Mouse (Mus musculus): ENCODE data around the gene Mus81. TPM values are rescaled to one million over a fixed set of nuclear protein-coding genes. Genes with fewer than 3 reads are reported as not detected.

Gene Mus81
- polyA plus RNA-seq, 1 experiment from 2014 or later, result 18.5 TPM

GRCm38 (mm10) chr19:5518721-5519120 is 30.5 kb upstream of the Mus81 start:
- Histone ChIP-seq H3K27ac (replicated peaks) (no peak overlapping the region), H3K9me3 (ENCODE audit: control insufficient read depth, low read length) (no peaks in the 10 kb centered on the region), H3K4me3 (ENCODE audit: low read depth, low read length) (no peak overlapping the region), H3K27me3 (ENCODE audit: control insufficient read depth, insufficient read depth, low read length) (no peaks in the 10 kb centered on the region), H3K4me2 (replicated peaks; ENCODE audit: low read depth) (no peak overlapping the region), H3K9ac (ENCODE audit: low read length) (no peak overlapping the region), H3K4me1 (replicated peaks; ENCODE audit: control insufficient read depth, insufficient read depth) (no peaks in the 10 kb centered on the region), H3K36me3 (ENCODE audit: control insufficient read depth, insufficient read depth, low read length) (no peaks in the 10 kb centered on the region)
- TF ChIP-seq CTCF (IDR thresholded peaks at IDR 0.05; ENCODE audit: low read depth) (no peak), EP300 (optimal IDR thresholded peaks at IDR 0.05) (no peak)
- WGBS, result 84% methylated on average over 3 of the region's 3 CpGs
- DNase-seq (ENCODE audit: low spot score) (peak; percentile 72), ATAC-seq (ENCODE audit: low FRiP score, low TSS enrichment) (peak; percentile 92)

- ATAC-seq (ENCODE audit: low FRiP score, low TSS enrichment) (0 out of 2 replicates have a peak, but pooled peaks have one; percentile 8), DNase-seq (ENCODE audit: low spot score) (no peak)
- H3K9me3 ChIP-seq (ENCODE audit: control insufficient read depth, low read length), result no peaks in the 10 kb centered on the region
- H3K4me3 ChIP-seq (ENCODE audit: low read depth, low read length), result no peak overlapping the region
- no peak overlapping the region for H3K27ac ChIP-seq (replicated peaks)
- 73% methylated on average over 8 of the region's 8 CpGs for WGBS
- no peaks in the 10 kb centered on the region for H3K4me1 ChIP-seq (replicated peaks; ENCODE audit: control insufficient read depth, insufficient read depth)
- H3K9ac ChIP-seq (ENCODE audit: low read length), result no peak overlapping the region
- no peak; the same call in 1 of the 2 replicates for TF ChIP-seq CTCF (IDR thresholded peaks at IDR 0.05; ENCODE audit: low read depth)
- TF ChIP-seq EP300 (optimal IDR thresholded peaks at IDR 0.05), result no peak
- H3K27me3 ChIP-seq (ENCODE audit: control insufficient read depth, insufficient read depth, low read length), result no peaks in the 10 kb centered on the region
- H3K36me3 ChIP-seq (ENCODE audit: control insufficient read depth, insufficient read depth, low read length), result no peaks in the 10 kb centered on the region
- no peak overlapping the region for H3K4me2 ChIP-seq (replicated peaks; ENCODE audit: low read depth)
Observed at GRCm38 (mm10) chr19:5516906-5517505, 28.8 kb upstream of the Mus81 start.

- no peak overlapping the region for H3K27ac ChIP-seq (replicated peaks)
- no peak overlapping the region for H3K4me3 ChIP-seq (ENCODE audit: low read depth, low read length)
- no peak overlapping the region for H3K4me2 ChIP-seq (replicated peaks; ENCODE audit: low read depth)
- no peaks in the 10 kb centered on the region for H3K9me3 ChIP-seq (ENCODE audit: control insufficient read depth, low read length)
- TF ChIP-seq CTCF (IDR thresholded peaks at IDR 0.05; ENCODE audit: low read depth) (peak; percentile 50), EP300 (optimal IDR thresholded peaks at IDR 0.05) (no peak)
- H3K9ac ChIP-seq (ENCODE audit: low read length), result no peak overlapping the region
- peaks cover 2% of the 10 kb centered on the region; the same call in 1 of the 2 replicates for H3K4me1 ChIP-seq (replicated peaks; ENCODE audit: control insufficient read depth, insufficient read depth)
- DNase-seq (ENCODE audit: low spot score) (no peak), ATAC-seq (ENCODE audit: low FRiP score, low TSS enrichment) (no peak)
- no peaks in the 10 kb centered on the region for H3K36me3 ChIP-seq (ENCODE audit: control insufficient read depth, insufficient read depth, low read length)
- no peaks in the 10 kb centered on the region for H3K27me3 ChIP-seq (ENCODE audit: control insufficient read depth, insufficient read depth, low read length)
- 85% methylated on average over 7 of the region's 7 CpGs for WGBS
Observed at GRCm38 (mm10) chr19:5515840-5516777, 27.9 kb upstream of the Mus81 start.

- ATAC-seq (ENCODE audit: low FRiP score, low TSS enrichment) (no peak), DNase-seq (ENCODE audit: low spot score) (no peak)
- Histone ChIP-seq H3K4me2 (replicated peaks; ENCODE audit: low read depth) (no peak overlapping the region), H3K4me1 (replicated peaks; ENCODE audit: control insufficient read depth, insufficient read depth) (peaks cover 5% of the 10 kb centered on the region; the same call in 1 of the 2 replicates), H3K27me3 (ENCODE audit: control insufficient read depth, insufficient read depth, low read length) (no peaks in the 10 kb centered on the region), H3K36me3 (ENCODE audit: control insufficient read depth, insufficient read depth, low read length) (no peaks in the 10 kb centered on the region), H3K9ac (ENCODE audit: low read length) (no peak overlapping the region), H3K4me3 (ENCODE audit: low read depth, low read length) (no peak overlapping the region), H3K27ac (replicated peaks) (no peak overlapping the region), H3K9me3 (ENCODE audit: control insufficient read depth, low read length) (no peaks in the 10 kb centered on the region)
- WGBS, result 75% methylated on average over 3 of the region's 3 CpGs
- no peak for TF ChIP-seq CTCF (IDR thresholded peaks at IDR 0.05; ENCODE audit: low read depth)
- TF ChIP-seq EP300 (optimal IDR thresholded peaks at IDR 0.05), result no peak
Observed at GRCm38 (mm10) chr19:5513005-5513349, 24.8 kb upstream of the Mus81 start.

GRCm38 (mm10) chr19:5512091-5513004 is 24.1 kb upstream of the Mus81 start:
- Histone ChIP-seq H3K9ac (ENCODE audit: low read length) (no peak overlapping the region), H3K9me3 (ENCODE audit: control insufficient read depth, low read length) (no peaks in the 10 kb centered on the region), H3K27ac (replicated peaks) (no peak overlapping the region), H3K27me3 (ENCODE audit: control insufficient read depth, insufficient read depth, low read length) (no peaks in the 10 kb centered on the region), H3K36me3 (ENCODE audit: control insufficient read depth, insufficient read depth, low read length) (no peaks in the 10 kb centered on the region), H3K4me2 (replicated peaks; ENCODE audit: low read depth) (peak overlapping the region; percentile 25), H3K4me1 (replicated peaks; ENCODE audit: control insufficient read depth, insufficient read depth) (peaks cover 5% of the 10 kb centered on the region; the same call in 1 of the 2 replicates), H3K4me3 (ENCODE audit: low read depth, low read length) (no peak overlapping the region)
- WGBS, result 70% methylated on average over 12 of the region's 12 CpGs
- no peak for DNase-seq (ENCODE audit: low spot score)
- no peak for TF ChIP-seq EP300 (optimal IDR thresholded peaks at IDR 0.05)
- no peak for TF ChIP-seq CTCF (IDR thresholded peaks at IDR 0.05; ENCODE audit: low read depth)
- no peak for ATAC-seq (ENCODE audit: low FRiP score, low TSS enrichment)
